9 mouse cellular contexts compared by ENCODE assay signal in genomic region chr15:89170102-89170501, GRCm38 (mm10). TPM values are rescaled to one million over a fixed set of nuclear protein-coding genes. Genes with fewer than 3 reads are reported as not detected.
DNase-seq lines count a peak whose midpoint lies in the region; ATAC-seq and TF ChIP-seq lines count a peak whose summit lies in the region.
"Had no signal": no experiment of that assay in that cellular context is flagged by ENCODE, and none has a peak within 500 bp of the region (broad histone marks: within the 10 kb centered on the region; RNA-seq: fewer than 3 reads in every experiment).

No protein-coding gene starts in this region.

- no peak for TF ChIP-seq CTCF in forebrain, postnatal 0 days (IDR thresholded peaks at IDR 0.05; ENCODE audit: low read depth)
- no peak for TF ChIP-seq CTCF in lung, adult 2 months (IDR thresholded peaks at IDR 0.05; ENCODE audit: insufficient read depth, low read length)

- no peak for ATAC-seq in cerebellum, adult (ENCODE audit: insufficient number of reproducible peaks, low FRiP score, low TSS enrichment)
- ATAC-seq in forebrain, postnatal 0 days, result no peak

- no peaks in the 10 kb centered on the region for H3K27me3 ChIP-seq in forebrain, postnatal 0 days (ENCODE audit: insufficient read depth, low read length)

- no peak overlapping the region for H3K4me3 ChIP-seq in forebrain, postnatal 0 days (ENCODE audit: low read depth, low read length)
- H3K4me3 ChIP-seq in lung, adult 2 months (replicated peaks; ENCODE audit: extremely low read depth, low read depth, low read length), result no peak overlapping the region

- DNase-seq in cerebellum, adult 9-10 months, result peak; percentile 59
- DNase-seq in forebrain, postnatal 0 days, result no peak
- DNase-seq in kidney, adult 18-20 months, result peak; percentile 72
- DNase-seq in lung, adult 2 months, result peak; percentile 57
- no peak for DNase-seq in Muller cell, postnatal 12 days (ENCODE audit: inconsistent ontology term)
- no peak for DNase-seq in right cerebral cortex, adult 18-20 months
- DNase-seq in spleen, postnatal 36 days (ENCODE audit: low spot score in 2 of 2), result no peak

- H3K27ac ChIP-seq in forebrain, postnatal 0 days (ENCODE audit: low read depth, low read length), result 0 out of 2 replicates have a peak overlapping the region, but pooled peaks have one; percentile 16

- no peak for TF ChIP-seq POLR2A in lung, adult 2 months (IDR thresholded peaks at IDR 0.05; ENCODE audit: borderline replicate concordance, extremely low read depth, low read depth, low read length)

- peaks cover 35% of the 10 kb centered on the region for H3K36me3 ChIP-seq in forebrain, postnatal 0 days (ENCODE audit: insufficient read depth)

- 0 out of 2 replicates have a peak overlapping the region, but pooled peaks have one; percentile 10 for H3K9ac ChIP-seq in forebrain, postnatal 0 days

- no peaks in the 10 kb centered on the region for H3K9me3 ChIP-seq in forebrain, postnatal 0 days (ENCODE audit: low read length)

- H3K4me1 ChIP-seq in forebrain, postnatal 0 days (ENCODE audit: insufficient read depth), result peaks cover 17% of the 10 kb centered on the region
- peaks cover 27% of the 10 kb centered on the region for H3K4me1 ChIP-seq in lung, adult 2 months (ENCODE audit: control insufficient read depth, insufficient read depth, low read length)

- 56% methylated on average over 3 of the region's 3 CpGs for WGBS in forebrain, postnatal 0 days
- WGBS in lung, adult 2 months, result 14% methylated on average over 3 of the region's 3 CpGs

- H3K4me2 ChIP-seq in forebrain, postnatal 0 days (ENCODE audit: low read depth), result no peak overlapping the region

RNA-seq across cellular contexts. Expression of gene Plxnb2, which starts 10.5 kb away (rescaled TPM):
- total RNA-seq in forebrain, postnatal 0 days (2014; rRNA removed), result 126 and 138 TPM in 2 replicates
- polyA plus RNA-seq in forebrain, postnatal 0 days (2015; fragmentation: Nextera tagmentation; extraction: Ambion mirVana), result 45.2 and 52.8 TPM in 2 replicates
- 204 and 210 TPM in 2 replicates for polyA plus RNA-seq in lung, adult 2 months (2012; rRNA removed)

RNA-seq across cellular contexts. Expression of gene Mapk11, which starts 20.7 kb away (rescaled TPM):
- total RNA-seq in forebrain, postnatal 0 days (2014; rRNA removed), result 35.2 and 35.8 TPM in 2 replicates
- 16.2 and 21.3 TPM in 2 replicates for polyA plus RNA-seq in forebrain, postnatal 0 days (2015; fragmentation: Nextera tagmentation; extraction: Ambion mirVana)
- 13.7 and 14.0 TPM in 2 replicates for polyA plus RNA-seq in lung, adult 2 months (2012; rRNA removed)

RNA-seq across cellular contexts. Expression of gene Dennd6b, which starts 26.2 kb away (rescaled TPM):
- total RNA-seq in forebrain, postnatal 0 days (2014; rRNA removed), result 73.7 and 89.6 TPM in 2 replicates
- 43.4 and 53.3 TPM in 2 replicates for polyA plus RNA-seq in forebrain, postnatal 0 days (2015; fragmentation: Nextera tagmentation; extraction: Ambion mirVana)
- 15.6 and 17.2 TPM in 2 replicates for polyA plus RNA-seq in lung, adult 2 months (2012; rRNA removed)

RNA-seq across cellular contexts. Expression of gene Mapk12, which starts 29.6 kb away (rescaled TPM):
- total RNA-seq in forebrain, postnatal 0 days (2014; rRNA removed), result 1.8 and 3.4 TPM in 2 replicates
- polyA plus RNA-seq in forebrain, postnatal 0 days (2015; fragmentation: Nextera tagmentation; extraction: Ambion mirVana), result 2.0 and 2.8 TPM in 2 replicates
- 28.2 and 32.2 TPM in 2 replicates for polyA plus RNA-seq in lung, adult 2 months (2012; rRNA removed)
- total RNA-seq: common myeloid progenitor, adult 5-6 weeks had no signal

RNA-seq across cellular contexts. Expression of gene Ppp6r2, which starts 41.3 kb away (rescaled TPM):
- total RNA-seq in forebrain, postnatal 0 days (2014; rRNA removed), result 252 and 296 TPM in 2 replicates
- polyA plus RNA-seq in forebrain, postnatal 0 days (2015; fragmentation: Nextera tagmentation; extraction: Ambion mirVana), result 70.0 and 77.2 TPM in 2 replicates
- polyA plus RNA-seq in lung, adult 2 months (2012; rRNA removed), result 153 and 372 TPM in 2 replicates

Comparison
In these comparisons a context has a peak if more than half of its experiments do, and no peak if none do; other contexts are left out.
1. DNase-seq: peak in cerebellum, adult 9-10 months (single experiment), kidney, adult 18-20 months (single experiment) and lung, adult 2 months (single experiment); none in forebrain, postnatal 0 days (single experiment), Muller cell, postnatal 12 days (single experiment), right cerebral cortex, adult 18-20 months (single experiment) and spleen, postnatal 36 days (0 of 2).